8 mouse cellular contexts compared by ENCODE assay signal in genomic region chr6:135011048-135011733, GRCm38 (mm10). TPM values are rescaled to one million over a fixed set of nuclear protein-coding genes. Genes with fewer than 3 reads are reported as not detected.
DNase-seq lines count a peak whose midpoint lies in the region; ATAC-seq and TF ChIP-seq lines count a peak whose summit lies in the region.

TSS of gene Ddx47 (plus strand) at chr6:135011612.

- H3K4me3 ChIP-seq in heart, embryonic 12.5 days = peak within 1 kb of the TSS; percentile 68
- H3K4me3 ChIP-seq in kidney, postnatal 0 days (replicated peaks; ENCODE audit: low read depth, low read length) = peak within 1 kb of the TSS; percentile 61
- H3K4me3 ChIP-seq in liver, embryonic 11.5 days (ENCODE audit: low read depth, low read length) = peak within 1 kb of the TSS; percentile 77
- peak within 1 kb of the TSS; percentile 82 for H3K4me3 ChIP-seq in stomach, embryonic 14.5 days (ENCODE audit: low read depth, low read length)

- H3K27me3 ChIP-seq in heart, embryonic 12.5 days (replicated peaks) = no peaks in the 10 kb centered on the region
- H3K27me3 ChIP-seq in kidney, postnatal 0 days (ENCODE audit: insufficient read depth, low read length) = no peaks in the 10 kb centered on the region
- no peaks in the 10 kb centered on the region for H3K27me3 ChIP-seq in liver, embryonic 11.5 days (replicated peaks; ENCODE audit: control insufficient read depth, insufficient read depth, low read length)
- no peaks in the 10 kb centered on the region for H3K27me3 ChIP-seq in stomach, embryonic 14.5 days (ENCODE audit: control insufficient read depth, insufficient read depth, low read length)

- H3K36me3 ChIP-seq in heart, embryonic 12.5 days = peaks cover 28% of the 10 kb centered on the region
- H3K36me3 ChIP-seq in kidney, postnatal 0 days (ENCODE audit: insufficient read depth, low read length) = peaks cover 20% of the 10 kb centered on the region
- H3K36me3 ChIP-seq in liver, embryonic 11.5 days (ENCODE audit: control insufficient read depth, insufficient read depth, low read length) = peaks cover 20% of the 10 kb centered on the region
- H3K36me3 ChIP-seq in stomach, embryonic 14.5 days (ENCODE audit: control insufficient read depth, insufficient read depth, low read length) = peaks cover 26% of the 10 kb centered on the region

- ATAC-seq in erythroid progenitor cell, adult 5-6 weeks (replicated peaks; ENCODE audit: low FRiP score, poor library complexity, severe bottlenecking) = peak; percentile 99
- ATAC-seq in heart, embryonic 12.5 days (ENCODE audit: insufficient number of reproducible peaks, low FRiP score) = peak; percentile 88
- peak; percentile 91 for ATAC-seq in kidney, postnatal 0 days (replicated peaks; ENCODE audit: low FRiP score, low read depth)
- ATAC-seq in liver, embryonic 11.5 days (replicated peaks; ENCODE audit: low FRiP score) = peak; percentile 86
- ATAC-seq in stomach, embryonic 14.5 days (ENCODE audit: insufficient number of reproducible peaks, insufficient read depth, low FRiP score, low read depth) = peak; percentile 91

- H3K9me3 ChIP-seq in heart, embryonic 12.5 days (replicated peaks) = no peaks in the 10 kb centered on the region
- H3K9me3 ChIP-seq in kidney, postnatal 0 days (replicated peaks; ENCODE audit: low read length) = no peaks in the 10 kb centered on the region
- H3K9me3 ChIP-seq in liver, embryonic 11.5 days (ENCODE audit: control insufficient read depth, low read length) = no peaks in the 10 kb centered on the region
- no peaks in the 10 kb centered on the region for H3K9me3 ChIP-seq in stomach, embryonic 14.5 days (ENCODE audit: control insufficient read depth, low read depth, low read length)

- DNase-seq in CD4-positive helper T cell, adult 2 months (ENCODE audit: low read depth, low spot score) = peak; percentile 94
- DNase-seq in brain, embryonic 18.5 days (ENCODE audit: low read depth, low spot score) = peak; percentile 83
- DNase-seq in kidney, postnatal 0 days (ENCODE audit: low spot score) = peak; percentile 97
- peak; percentile 92 for DNase-seq in liver, embryonic 11.5 days (ENCODE audit: low spot score)
- DNase-seq in naive thymus-derived CD4-positive, alpha-beta T cell, adult 2 months (ENCODE audit: low read depth) = peak; percentile 96

- H3K4me2 ChIP-seq in heart, embryonic 12.5 days = peak within 1 kb of the TSS; percentile 84
- H3K4me2 ChIP-seq in kidney, postnatal 0 days (ENCODE audit: low read length) = peak within 1 kb of the TSS; percentile 61
- peak within 1 kb of the TSS; percentile 73 for H3K4me2 ChIP-seq in liver, embryonic 11.5 days
- peak within 1 kb of the TSS; percentile 72 for H3K4me2 ChIP-seq in stomach, embryonic 14.5 days (replicated peaks; ENCODE audit: low read depth, low read length)

- no peak within 1 kb of the TSS; the same call in 1 of the 2 replicates for H3K27ac ChIP-seq in heart, embryonic 12.5 days (ENCODE audit: poor library complexity, severe bottlenecking)
- no peak within 1 kb of the TSS for H3K27ac ChIP-seq in kidney, postnatal 0 days
- H3K27ac ChIP-seq in liver, embryonic 11.5 days (ENCODE audit: low read depth, low read length) = 0 out of 2 replicates have a peak within 1 kb of the TSS, but pooled peaks have one; percentile 1
- H3K27ac ChIP-seq in stomach, embryonic 14.5 days (ENCODE audit: low read length) = no peak within 1 kb of the TSS

- H3K4me1 ChIP-seq in heart, embryonic 12.5 days (replicated peaks) = peaks cover 7% of the 10 kb centered on the region
- H3K4me1 ChIP-seq in kidney, postnatal 0 days (replicated peaks; ENCODE audit: insufficient read depth, low read length) = peaks cover 4% of the 10 kb centered on the region; the same call in 1 of the 2 replicates
- H3K4me1 ChIP-seq in liver, embryonic 11.5 days (replicated peaks; ENCODE audit: control insufficient read depth, insufficient read depth, low read length) = peaks cover 22% of the 10 kb centered on the region
- H3K4me1 ChIP-seq in stomach, embryonic 14.5 days (ENCODE audit: control insufficient read depth, insufficient read depth, low read length) = 0 out of 2 replicates have a peak, but pooled peaks cover 4% of the 10 kb centered on the region

- 5% methylated on average over 19 of the region's 19 CpGs for WGBS in heart, embryonic 12.5 days
- WGBS in kidney, postnatal 0 days = 5% methylated on average over 19 of the region's 19 CpGs
- 5% methylated on average over 19 of the region's 19 CpGs for WGBS in liver, embryonic 11.5 days
- WGBS in stomach, embryonic 14.5 days = 2% methylated on average over 19 of the region's 19 CpGs

- H3K9ac ChIP-seq in heart, embryonic 12.5 days = peak within 1 kb of the TSS; percentile 80
- peak within 1 kb of the TSS; percentile 78 for H3K9ac ChIP-seq in kidney, postnatal 0 days (ENCODE audit: low read depth, low read length)
- peak within 1 kb of the TSS; percentile 83 for H3K9ac ChIP-seq in liver, embryonic 11.5 days (ENCODE audit: low read depth, low read length)
- peak within 1 kb of the TSS; percentile 72 for H3K9ac ChIP-seq in stomach, embryonic 14.5 days (replicated peaks; ENCODE audit: low read depth, low read length)

- TF ChIP-seq CTCF in kidney, postnatal 0 days (IDR thresholded peaks at IDR 0.05; ENCODE audit: low read depth) = peak; percentile 100

RNA-seq across cellular contexts. Expression of gene Ddx47, which starts in this region (rescaled TPM):
- 31.7 and 44.0 TPM in 2 replicates for total RNA-seq in erythroid progenitor cell, adult 5-6 weeks (2015; ENCODE audit: low replicate concordance)
- total RNA-seq in erythroid progenitor cell, adult 5-6 weeks (2017; ENCODE audit: low replicate concordance) = 35.2 and 49.3 TPM in 2 replicates
- 64.3 and 65.4 TPM in 2 replicates for polyA plus RNA-seq in heart, embryonic 12.5 days (2016; fragmentation: Nextera tagmentation; extraction: Ambion mirVana)
- polyA plus RNA-seq in kidney, postnatal 0 days (2015; fragmentation: Nextera tagmentation; extraction: Ambion mirVana) = 85.9 and 91.6 TPM in 2 replicates
- 134 and 142 TPM in 2 replicates for polyA plus RNA-seq in liver, embryonic 11.5 days (2014; fragmentation: Nextera tagmentation; extraction: Ambion mirVana)
- polyA plus RNA-seq in stomach, embryonic 14.5 days (2014; fragmentation: Nextera tagmentation; extraction: Ambion mirVana) = 107 and 111 TPM in 2 replicates
